Mouse (Mus musculus) midbrain, embryonic 16.5 days (tissue): ENCODE measurements around the gene Dohh. TPM values are rescaled to one million over a fixed set of nuclear protein-coding genes. Genes with fewer than 3 reads are reported as not detected.

Experiments
- ATAC-seq: fragments of 200-750 bp; cut with Nextera tagmentation; 2 replicates; pipeline ENCODE4 v1.8.0; 2017; ENCODE audit warnings: moderate TSS enrichment
- H3K27ac ChIP-seq: fragments of 300-500 bp; sonication (generic); 2 replicates; pipeline ENCODE4 v1.5.1; 2014; ENCODE audit warnings: mild to moderate bottlenecking, low read length, mixed read lengths
- H3K27me3 ChIP-seq: fragments of 300-500 bp; sonication (generic); 2 replicates; pipeline ENCODE4 v1.6.1; 2014; ENCODE audit warnings: low read depth, low read length, mixed read lengths; ENCODE audit not compliant: control insufficient read depth, insufficient read depth
- H3K36me3 ChIP-seq: fragments of 300-500 bp; sonication (generic); 2 replicates; pipeline ENCODE4 v1.6.1; 2014; ENCODE audit warnings: mild to moderate bottlenecking, low read length, moderate library complexity, mixed read lengths; ENCODE audit not compliant: control insufficient read depth, insufficient read depth
- H3K4me1 ChIP-seq: fragments of 300-500 bp; sonication (generic); 2 replicates; pipeline ENCODE4 v1.6.1; 2014; ENCODE audit warnings: mild to moderate bottlenecking, low read length, mixed read lengths; ENCODE audit not compliant: control insufficient read depth, insufficient read depth
- H3K4me2 ChIP-seq: fragments of 300-500 bp; sonication (generic); 2 replicates; pipeline ENCODE4 v1.6.1; 2014; ENCODE audit warnings: mild to moderate bottlenecking, low read length, mixed read lengths
- H3K4me3 ChIP-seq: fragments of 300-500 bp; sonication (generic); 2 replicates; pipeline ENCODE4 v1.5.1; 2014; ENCODE audit warnings: low read depth, mild to moderate bottlenecking, low read length, moderate library complexity, mixed read lengths
- H3K9ac ChIP-seq: fragments of 300-500 bp; sonication (generic); 2 replicates; pipeline ENCODE4 v1.6.1; 2014; ENCODE audit warnings: low read depth, low read length, mixed read lengths
- H3K9me3 ChIP-seq: fragments of 300-500 bp; sonication (generic); replicated peaks from 2 replicates; pipeline ENCODE4 v1.6.1; 2014; ENCODE audit warnings: mild to moderate bottlenecking, low read length, mixed read lengths; ENCODE audit not compliant: control insufficient read depth, poor library complexity, severe bottlenecking
- WGBS: fragments of 180-500 bp; shearing (Covaris S2); extraction: QIAGEN DNeasy Blood & Tissue Kit; methylation state at CpG from one replicate; pipeline ENCODE4 v1.1.7; 2014; 5-methylcytosine and 5-hydroxymethylcytosine counted together
- polyA plus RNA-seq: library from polyadenylated mRNA; unstranded; fragments of >200 nt; fragmentation: Nextera tagmentation; extraction: Ambion mirVana; gene quantifications from 2 replicates; pipeline ENCODE4 v1.2.1, GENCODE M21; 2015

The Dohh gene
- polyA plus RNA-seq, 1 experiment from 2014 or later = 86.2 TPM

DNA sequence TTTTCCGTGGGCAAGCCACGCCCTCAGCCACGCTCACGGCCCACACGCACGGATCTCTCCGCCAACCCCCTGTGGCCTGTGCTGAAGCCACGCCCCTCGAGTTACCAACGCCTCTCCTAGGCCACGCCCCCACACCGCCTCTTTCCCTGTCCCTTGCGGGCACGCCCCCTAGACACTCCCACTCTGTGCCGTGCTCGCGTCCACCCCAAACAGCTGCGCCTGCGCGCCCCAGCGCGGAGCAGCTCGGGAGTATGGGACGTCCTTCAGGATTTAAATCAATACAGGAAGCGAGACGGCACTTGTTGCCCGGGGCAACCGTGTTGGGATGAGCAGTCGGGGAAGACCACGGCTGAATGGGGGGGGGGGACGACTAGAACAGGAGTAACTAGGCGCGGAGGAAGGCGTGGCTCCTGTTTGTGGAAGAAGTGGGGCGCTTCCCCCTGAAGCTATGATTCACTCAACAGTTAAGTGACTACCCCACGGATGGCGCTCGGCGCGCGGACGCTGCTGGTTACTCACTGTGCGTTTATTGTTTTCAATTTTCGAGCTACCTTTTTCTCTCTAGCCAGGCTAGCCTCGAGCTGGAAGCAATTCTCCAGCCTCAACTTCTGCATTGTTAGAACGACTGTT lies 5.6 kb upstream of the Dohh start:
- under 1% methylated on average over 46 of the region's 46 CpGs for WGBS
- peak; percentile 96 for ATAC-seq
- peak overlapping the region; percentile 43 for H3K9ac ChIP-seq
- peak overlapping the region; percentile 58 for H3K4me2 ChIP-seq
- peak overlapping the region; percentile 75 for H3K27ac ChIP-seq
- no peaks in the 10 kb centered on the region for H3K9me3 ChIP-seq
- no peaks in the 10 kb centered on the region for H3K27me3 ChIP-seq
- peaks cover 24% of the 10 kb centered on the region for H3K4me1 ChIP-seq
- peak overlapping the region; percentile 79 for H3K4me3 ChIP-seq
- no peaks in the 10 kb centered on the region for H3K36me3 ChIP-seq

GRCm38 (mm10) chr10:81379183-81379553 lies 5.1 kb upstream of the Dohh start:
- Histone ChIP-seq H3K9me3 (no peaks in the 10 kb centered on the region), H3K27me3 (no peaks in the 10 kb centered on the region), H3K4me2 (peak overlapping the region; percentile 58), H3K4me1 (peaks cover 24% of the 10 kb centered on the region), H3K4me3 (peak overlapping the region; percentile 79), H3K36me3 (no peaks in the 10 kb centered on the region), H3K9ac (peak overlapping the region; percentile 43), H3K27ac (peak overlapping the region; percentile 75)
- 57% methylated on average over 3 of the region's 3 CpGs for WGBS
- no peak; the same call in 1 of the 2 replicates for ATAC-seq

- H3K4me2 ChIP-seq = no peak overlapping the region
- no peaks in the 10 kb centered on the region for H3K9me3 ChIP-seq
- no peak overlapping the region for H3K27ac ChIP-seq
- H3K4me1 ChIP-seq = peaks cover 26% of the 10 kb centered on the region
- no peaks in the 10 kb centered on the region for H3K27me3 ChIP-seq
- no peak overlapping the region for H3K9ac ChIP-seq
- no peak overlapping the region for H3K4me3 ChIP-seq
- H3K36me3 ChIP-seq = no peaks in the 10 kb centered on the region
- 91% methylated on average over 6 of the region's 6 CpGs for WGBS
- no peak for ATAC-seq
These were observed 4.3 kb upstream of the Dohh start for GRCm38 (mm10) chr10:81379809-81380378.

DNA sequence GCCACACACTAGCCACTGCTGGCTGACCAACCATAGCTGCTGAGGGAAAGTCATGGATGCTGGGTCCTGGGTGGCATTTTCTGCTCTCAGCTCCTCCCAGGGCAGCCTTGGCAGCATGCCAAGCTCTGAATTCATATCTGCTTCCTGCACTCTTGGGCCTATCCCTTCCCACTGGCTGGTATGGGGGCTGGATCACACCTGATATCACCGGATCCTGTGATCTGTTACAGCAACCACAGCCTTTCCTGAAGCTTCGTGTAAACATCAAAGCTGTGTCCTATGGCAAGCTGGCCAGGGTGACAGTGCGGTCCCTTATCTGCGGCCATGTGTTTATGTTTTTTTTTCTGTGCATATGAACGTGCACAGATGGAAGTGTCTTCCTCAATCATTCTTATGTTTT lies 2.2 kb upstream of the Dohh start:
- no peaks in the 10 kb centered on the region for H3K27me3 ChIP-seq
- no peak overlapping the region for H3K27ac ChIP-seq
- 0 out of 2 replicates have a peak overlapping the region, but pooled peaks have one; percentile 3 for H3K9ac ChIP-seq
- peaks cover 5% of the 10 kb centered on the region; the same call in 1 of the 2 replicates for H3K36me3 ChIP-seq
- 82% methylated on average over 5 of the region's 5 CpGs for whole genome bisulfite sequencing
- H3K9me3 ChIP-seq = no peaks in the 10 kb centered on the region
- H3K4me2 ChIP-seq = no peak overlapping the region
- H3K4me1 ChIP-seq = peaks cover 24% of the 10 kb centered on the region
- no peak for ATAC-seq
- H3K4me3 ChIP-seq = no peak overlapping the region

DNA sequence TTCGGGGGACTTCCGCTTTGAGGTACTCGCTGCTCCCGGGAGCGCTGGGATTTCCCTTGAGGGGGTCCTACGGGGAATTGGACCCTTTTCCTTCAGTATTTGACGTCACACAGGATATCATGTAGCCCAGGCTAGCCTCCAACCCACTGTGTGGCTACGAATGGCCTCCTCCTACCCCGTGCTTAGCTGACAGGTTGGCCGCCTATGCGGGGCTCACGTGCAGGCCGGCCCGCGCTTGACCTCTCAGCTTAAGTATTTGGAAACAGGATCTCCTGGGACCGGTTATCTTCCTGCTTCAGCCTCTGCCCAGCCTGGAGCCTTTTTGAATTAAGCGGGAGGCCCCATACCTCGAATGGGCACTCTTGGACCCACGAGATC lies 366 bp downstream of the Dohh start:
- peaks cover 13% of the 10 kb centered on the region for H3K4me1 ChIP-seq
- peak overlapping the region; percentile 69 for H3K4me3 ChIP-seq
- peaks cover 12% of the 10 kb centered on the region for H3K36me3 ChIP-seq
- H3K27me3 ChIP-seq = no peaks in the 10 kb centered on the region
- under 1% methylated on average over 19 of the region's 19 CpGs for WGBS
- H3K9ac ChIP-seq = peak overlapping the region; percentile 84
- no peaks in the 10 kb centered on the region for H3K9me3 ChIP-seq
- H3K4me2 ChIP-seq = peak overlapping the region; percentile 98
- H3K27ac ChIP-seq = peak overlapping the region; percentile 85
- ATAC-seq = peak; percentile 29

DNA sequence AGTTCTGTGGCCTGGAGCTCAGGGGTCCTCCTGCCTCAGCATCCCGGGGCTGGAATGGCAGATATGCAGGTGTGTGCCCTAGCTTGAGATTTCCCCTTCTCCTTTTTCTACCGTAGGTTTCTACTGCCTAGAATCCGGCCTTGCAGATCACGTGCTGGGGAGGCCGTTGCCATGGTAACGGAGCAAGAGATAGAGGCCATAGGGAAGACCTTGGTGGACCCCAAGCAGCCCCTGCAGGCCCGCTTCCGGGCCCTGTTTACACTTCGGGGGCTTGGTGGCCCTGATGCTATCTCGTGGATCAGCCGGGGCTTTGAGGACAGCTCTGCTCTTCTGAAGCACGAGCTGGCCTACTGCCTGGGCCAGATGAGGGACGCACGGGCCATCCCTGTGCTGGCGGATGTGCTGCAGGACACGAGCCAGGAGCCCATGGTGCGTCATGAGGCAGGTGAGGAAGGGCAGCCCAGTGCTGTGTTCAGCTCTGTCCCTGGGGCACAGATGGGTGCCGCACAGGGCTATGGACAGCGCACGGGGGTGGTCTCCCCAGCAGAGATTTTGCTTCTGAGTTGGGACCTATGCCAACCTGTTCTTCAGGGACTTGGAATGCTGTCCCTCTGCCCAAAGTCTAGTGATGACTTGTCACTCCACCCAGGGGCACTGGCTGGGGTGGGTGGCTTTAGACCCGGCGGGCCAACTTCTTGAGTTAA lies 1.5 kb downstream of the Dohh start:
- peak overlapping the region; percentile 98; the same call in 1 of the 2 replicates for H3K4me2 ChIP-seq
- H3K4me3 ChIP-seq = no peak overlapping the region; the same call in 1 of the 2 replicates
- peaks cover 13% of the 10 kb centered on the region for H3K4me1 ChIP-seq
- 0 out of 2 replicates have a peak overlapping the region, but pooled peaks have one; percentile 84 for H3K9ac ChIP-seq
- H3K27me3 ChIP-seq = no peaks in the 10 kb centered on the region
- ATAC-seq = no peak
- WGBS = 79% methylated on average over 22 of the region's 22 CpGs
- H3K36me3 ChIP-seq = peaks cover 12% of the 10 kb centered on the region
- no peak overlapping the region for H3K27ac ChIP-seq
- H3K9me3 ChIP-seq = no peaks in the 10 kb centered on the region

- H3K9ac ChIP-seq = no peak overlapping the region
- H3K4me2 ChIP-seq = no peak overlapping the region
- no peaks in the 10 kb centered on the region for H3K27me3 ChIP-seq
- no peaks in the 10 kb centered on the region for H3K9me3 ChIP-seq
- no peak overlapping the region for H3K27ac ChIP-seq
- H3K4me1 ChIP-seq = peaks cover 13% of the 10 kb centered on the region
- ATAC-seq = no peak
- WGBS = 94% methylated on average over 20 of the region's 20 CpGs
- H3K4me3 ChIP-seq = no peak overlapping the region
- H3K36me3 ChIP-seq = peaks cover 12% of the 10 kb centered on the region
These were observed 3.5 kb downstream of the Dohh start for GRCm38 (mm10) chr10:81387716-81388115.

DNA sequence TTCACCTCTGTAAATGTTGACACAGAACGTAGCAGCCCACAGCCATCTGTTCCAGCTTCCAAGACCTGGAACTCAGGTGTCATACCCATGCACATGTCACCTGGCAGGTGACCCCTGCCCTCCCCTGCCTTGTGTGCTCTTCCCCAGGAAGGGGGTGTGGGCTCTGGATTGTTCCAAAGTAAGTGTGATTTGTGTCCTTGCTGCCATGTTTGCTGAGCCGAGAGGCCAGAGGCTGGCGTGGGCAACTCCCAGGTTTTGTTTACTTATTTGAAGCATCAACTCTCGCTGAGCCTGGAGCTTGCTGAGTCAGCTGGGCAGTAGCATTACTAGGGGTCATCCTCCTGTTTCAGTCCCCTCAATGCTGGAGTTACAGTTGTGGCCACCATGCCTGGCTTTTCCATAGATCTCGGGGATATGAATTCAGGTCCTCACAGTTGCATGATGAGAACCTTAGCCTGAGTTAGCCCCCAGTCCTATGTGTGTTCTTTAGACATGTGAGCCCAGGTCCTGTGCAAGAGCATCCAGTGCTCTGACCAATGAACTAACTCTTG lies 4.4 kb downstream of the Dohh start, which contains the start of gene Gm48552:
TSS of gene Gm48552 (plus strand) at position 501 of the 551 bp plus-strand sequence.
- 85% methylated on average over 5 of the region's 5 CpGs for WGBS
- H3K36me3 ChIP-seq = peaks cover 12% of the 10 kb centered on the region
- no peaks in the 10 kb centered on the region for H3K9me3 ChIP-seq
- H3K4me1 ChIP-seq = peaks cover 17% of the 10 kb centered on the region
- H3K4me2 ChIP-seq = no peak within 1 kb of the TSS
- H3K9ac ChIP-seq = no peak within 1 kb of the TSS
- ATAC-seq = no peak
- H3K27me3 ChIP-seq = no peaks in the 10 kb centered on the region
- H3K4me3 ChIP-seq = no peak within 1 kb of the TSS
- H3K27ac ChIP-seq = no peak within 1 kb of the TSS
